Mouse (Mus musculus): ENCODE data around the gene Lmntd1. TPM values are rescaled to one million over a fixed set of nuclear protein-coding genes. Genes with fewer than 3 reads are reported as not detected.
"Not testable (repeated sequence)": the region's sequence is repeated elsewhere in the genome, so short reads cannot be mapped to it uniquely, and the experiment has no call there.

The Lmntd1 gene
- polyA plus RNA-seq, 1 experiment: 0.38 TPM

GRCm38 (mm10) chr6:145338571-145339294 is 275.4 kb downstream of the Lmntd1 start:
- H3K4me1 ChIP-seq (replicated peaks; ENCODE audit: control insufficient read depth, insufficient read depth, low read length): peaks cover 8% of the 10 kb centered on the region
- H3K27ac ChIP-seq (ENCODE audit: control insufficient read depth, insufficient read depth, low read length): peak overlapping the region; percentile 51; the same call in 1 of the 2 replicates
- H3K4me3 ChIP-seq (ENCODE audit: control insufficient read depth, insufficient read depth, low read length): no peak overlapping the region
- DNase-seq: no peak
- 95% methylated on average over 12 of the region's 12 CpGs for WGBS
- no peaks in the 10 kb centered on the region for H3K27me3 ChIP-seq (ENCODE audit: control insufficient read depth, insufficient read depth, low read length)
- TF ChIP-seq POLR2A (IDR thresholded peaks at IDR 0.05; ENCODE audit: control insufficient read depth, extremely low read depth, insufficient read depth, low read length, poor library complexity): no peak
- no peak for TF ChIP-seq CTCF (IDR thresholded peaks at IDR 0.05; ENCODE audit: borderline replicate concordance, control insufficient read depth, extremely low read depth, insufficient read depth, low read length, poor library complexity)
- no peaks in the 10 kb centered on the region for H3K36me3 ChIP-seq (ENCODE audit: control insufficient read depth, insufficient read depth, low read length)

GRCm38 (mm10) chr6:145337521-145337920 is 276.6 kb downstream of the Lmntd1 start:
- DNase-seq; H3K4me3 ChIP-seq (ENCODE audit: control insufficient read depth, insufficient read depth, low read length); H3K4me1 ChIP-seq (replicated peaks; ENCODE audit: control insufficient read depth, insufficient read depth, low read length); H3K27me3 ChIP-seq (ENCODE audit: control insufficient read depth, insufficient read depth, low read length); H3K27ac ChIP-seq (ENCODE audit: control insufficient read depth, insufficient read depth, low read length); H3K36me3 ChIP-seq (ENCODE audit: control insufficient read depth, insufficient read depth, low read length): not testable (repeated sequence)
- WGBS: 69% methylated on average over 6 of the region's 6 CpGs

DNA sequence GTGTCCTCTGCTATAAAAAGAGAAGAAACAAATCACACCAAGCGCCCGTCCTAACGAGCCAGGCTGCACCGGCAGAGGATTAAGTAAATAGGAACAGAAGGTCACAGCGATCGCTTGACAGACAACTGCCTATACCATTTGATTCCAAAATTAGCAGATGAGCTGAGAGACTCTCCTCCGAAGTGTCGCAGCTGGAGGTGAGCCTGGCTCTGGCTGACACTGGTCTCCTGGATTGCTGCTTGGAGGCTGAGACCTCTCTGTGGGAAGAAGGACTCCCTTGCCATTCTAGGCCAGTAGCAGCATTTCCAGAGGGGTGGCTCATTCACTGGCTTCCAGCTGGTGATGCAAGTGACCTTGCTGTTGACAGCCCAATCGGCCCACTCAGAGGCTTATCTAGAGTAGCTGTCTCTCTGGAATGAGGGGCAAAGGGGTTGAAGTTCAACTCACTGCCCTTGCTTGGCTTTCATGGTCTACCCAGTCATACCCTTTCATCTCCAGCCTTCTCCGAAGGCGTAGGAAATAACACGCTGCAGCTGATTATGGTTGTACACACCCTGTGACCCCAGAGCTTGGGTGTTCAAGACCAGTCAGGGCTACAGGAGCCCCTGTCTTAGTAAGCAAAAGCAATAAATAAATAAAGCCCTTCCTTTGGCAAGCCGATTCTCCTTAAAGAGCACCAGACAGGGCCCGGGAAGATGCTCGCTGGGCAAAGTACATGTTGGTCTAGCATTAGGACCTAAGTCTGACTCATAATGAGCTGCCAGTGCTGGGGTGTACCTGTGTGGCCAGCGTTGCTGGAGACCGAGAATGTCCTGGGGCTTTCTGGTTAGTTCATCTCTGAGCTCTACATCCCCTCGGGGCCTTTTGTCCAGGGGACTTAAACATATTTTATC is 278.0 kb downstream of the Lmntd1 start:
- no peak overlapping the region for H3K4me3 ChIP-seq (ENCODE audit: control insufficient read depth, insufficient read depth, low read length)
- H3K36me3 ChIP-seq (ENCODE audit: control insufficient read depth, insufficient read depth, low read length): no peaks in the 10 kb centered on the region
- 94% methylated on average over 18 of the region's 18 CpGs for WGBS
- H3K27ac ChIP-seq (ENCODE audit: control insufficient read depth, insufficient read depth, low read length): no peak overlapping the region
- H3K27me3 ChIP-seq (ENCODE audit: control insufficient read depth, insufficient read depth, low read length): no peaks in the 10 kb centered on the region
- H3K4me1 ChIP-seq (replicated peaks; ENCODE audit: control insufficient read depth, insufficient read depth, low read length): peaks cover 8% of the 10 kb centered on the region
- no peak for DNase-seq
- TF ChIP-seq CTCF (IDR thresholded peaks at IDR 0.05; ENCODE audit: borderline replicate concordance, control insufficient read depth, extremely low read depth, insufficient read depth, low read length, poor library complexity): no peak
- no peak for TF ChIP-seq POLR2A (IDR thresholded peaks at IDR 0.05; ENCODE audit: control insufficient read depth, extremely low read depth, insufficient read depth, low read length, poor library complexity)

DNA sequence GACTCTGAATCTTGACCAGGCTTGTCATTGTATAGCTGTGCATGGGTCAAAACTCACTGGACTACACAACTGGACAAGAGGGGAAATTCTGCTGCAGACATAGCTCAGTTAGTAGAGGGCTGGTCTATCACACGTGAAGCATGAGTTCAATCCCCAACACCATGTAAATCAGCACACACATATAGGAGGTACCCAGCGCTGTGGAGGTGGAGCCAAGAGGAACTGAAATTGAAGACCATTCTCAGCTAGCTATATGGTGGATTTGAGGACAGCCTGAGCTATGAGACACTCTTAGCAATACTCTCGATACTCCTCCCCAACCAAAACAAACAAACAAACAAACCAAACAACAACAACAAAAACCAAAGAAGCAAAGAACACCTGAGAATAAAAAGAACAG is 279.9 kb downstream of the Lmntd1 start:
- TF ChIP-seq POLR2A (IDR thresholded peaks at IDR 0.05; ENCODE audit: control insufficient read depth, extremely low read depth, insufficient read depth, low read length, poor library complexity): no peak
- TF ChIP-seq CTCF (IDR thresholded peaks at IDR 0.05; ENCODE audit: borderline replicate concordance, control insufficient read depth, extremely low read depth, insufficient read depth, low read length, poor library complexity): no peak
- Histone ChIP-seq H3K27ac (ENCODE audit: control insufficient read depth, insufficient read depth, low read length) (no peak overlapping the region), H3K36me3 (ENCODE audit: control insufficient read depth, insufficient read depth, low read length) (no peaks in the 10 kb centered on the region), H3K27me3 (ENCODE audit: control insufficient read depth, insufficient read depth, low read length) (no peaks in the 10 kb centered on the region), H3K4me3 (ENCODE audit: control insufficient read depth, insufficient read depth, low read length) (no peak overlapping the region), H3K4me1 (replicated peaks; ENCODE audit: control insufficient read depth, insufficient read depth, low read length) (peaks cover 4% of the 10 kb centered on the region)
- 90% methylated on average over 3 of the region's 3 CpGs for WGBS
- DNase-seq: no peak

DNA sequence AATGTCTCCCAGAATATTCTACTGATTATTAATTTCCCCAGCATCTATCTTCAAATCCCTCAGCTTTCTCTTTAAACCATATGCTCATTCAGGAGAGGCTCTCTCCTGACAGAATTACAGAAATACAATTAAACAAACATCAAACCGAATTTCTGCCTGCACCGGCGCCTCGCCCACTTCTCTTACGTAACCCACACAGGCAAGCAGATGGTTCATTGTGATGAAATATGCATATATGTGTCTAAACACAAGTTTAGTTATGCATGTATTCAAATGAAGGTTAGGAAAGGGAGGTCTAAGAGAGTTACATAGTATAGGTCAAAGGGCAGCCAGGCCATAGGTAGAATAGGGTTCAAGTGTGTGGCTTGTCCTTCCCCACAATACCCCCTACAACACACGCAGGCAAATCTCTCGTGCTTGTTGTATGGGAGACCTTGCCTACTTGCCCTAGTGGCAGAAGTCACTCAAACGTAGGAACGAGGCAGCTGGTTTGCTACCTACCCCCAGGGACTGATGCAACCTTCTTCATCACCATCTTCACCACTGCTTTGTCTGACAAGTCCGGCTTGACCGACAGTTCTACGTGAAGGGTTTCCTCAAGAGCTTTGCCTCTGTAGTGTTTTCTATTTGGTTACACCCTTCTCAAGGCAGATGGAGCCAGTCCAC is 287.8 kb downstream of the Lmntd1 start:
- no peaks in the 10 kb centered on the region for H3K27me3 ChIP-seq (ENCODE audit: control insufficient read depth, insufficient read depth, low read length)
- TF ChIP-seq CTCF (IDR thresholded peaks at IDR 0.05; ENCODE audit: borderline replicate concordance, control insufficient read depth, extremely low read depth, insufficient read depth, low read length, poor library complexity) (no peak), POLR2A (IDR thresholded peaks at IDR 0.05; ENCODE audit: control insufficient read depth, extremely low read depth, insufficient read depth, low read length, poor library complexity) (no peak)
- H3K4me3 ChIP-seq (ENCODE audit: control insufficient read depth, insufficient read depth, low read length): no peak overlapping the region
- no peak for DNase-seq
- WGBS: 90% methylated on average over 12 of the region's 12 CpGs
- no peak overlapping the region for H3K27ac ChIP-seq (ENCODE audit: control insufficient read depth, insufficient read depth, low read length)
- no peaks in the 10 kb centered on the region for H3K36me3 ChIP-seq (ENCODE audit: control insufficient read depth, insufficient read depth, low read length)
- H3K4me1 ChIP-seq (replicated peaks; ENCODE audit: control insufficient read depth, insufficient read depth, low read length): no peaks in the 10 kb centered on the region

DNA sequence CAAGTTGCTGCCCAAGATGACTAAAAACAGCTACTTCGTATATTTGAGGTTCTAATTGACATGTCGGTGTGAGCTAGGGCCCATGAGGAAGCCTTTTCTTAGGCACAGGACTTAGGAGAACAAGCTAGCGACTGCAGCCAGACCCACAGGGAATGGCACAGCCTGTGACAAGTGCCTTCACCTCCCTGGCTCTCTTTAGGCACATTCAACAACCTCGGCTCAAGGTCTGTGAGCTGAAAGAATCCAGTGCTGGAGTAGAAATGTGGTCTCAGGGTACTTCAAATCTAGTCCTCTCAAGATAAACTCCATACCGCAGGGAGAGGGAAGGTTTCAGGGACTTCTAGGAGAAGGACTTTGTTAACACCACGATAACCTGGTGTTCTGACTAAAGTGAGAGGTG is 289.0 kb downstream of the Lmntd1 start:
- Histone ChIP-seq H3K27ac (ENCODE audit: control insufficient read depth, insufficient read depth, low read length) (no peak overlapping the region), H3K4me1 (replicated peaks; ENCODE audit: control insufficient read depth, insufficient read depth, low read length) (no peaks in the 10 kb centered on the region), H3K27me3 (ENCODE audit: control insufficient read depth, insufficient read depth, low read length) (no peaks in the 10 kb centered on the region), H3K36me3 (ENCODE audit: control insufficient read depth, insufficient read depth, low read length) (no peaks in the 10 kb centered on the region), H3K4me3 (ENCODE audit: control insufficient read depth, insufficient read depth, low read length) (no peak overlapping the region)
- 92% methylated on average over 6 of the region's 6 CpGs for WGBS
- TF ChIP-seq POLR2A (IDR thresholded peaks at IDR 0.05; ENCODE audit: control insufficient read depth, extremely low read depth, insufficient read depth, low read length, poor library complexity) (no peak), CTCF (IDR thresholded peaks at IDR 0.05; ENCODE audit: borderline replicate concordance, control insufficient read depth, extremely low read depth, insufficient read depth, low read length, poor library complexity) (no peak)
- DNase-seq: no peak
